Mouse (Mus musculus): Measurements from ENCODE around the gene St6galnac4. TPM values are rescaled to one million over a fixed set of nuclear protein-coding genes. Genes with fewer than 3 reads are reported as not detected.
A peak's percentile ranks its signal among the peaks of the same experiment; 100 is the strongest.

St6galnac4 gene
- polyA plus RNA-seq, 1 experiment from 2014 or later, result 15.9 TPM

DNA sequence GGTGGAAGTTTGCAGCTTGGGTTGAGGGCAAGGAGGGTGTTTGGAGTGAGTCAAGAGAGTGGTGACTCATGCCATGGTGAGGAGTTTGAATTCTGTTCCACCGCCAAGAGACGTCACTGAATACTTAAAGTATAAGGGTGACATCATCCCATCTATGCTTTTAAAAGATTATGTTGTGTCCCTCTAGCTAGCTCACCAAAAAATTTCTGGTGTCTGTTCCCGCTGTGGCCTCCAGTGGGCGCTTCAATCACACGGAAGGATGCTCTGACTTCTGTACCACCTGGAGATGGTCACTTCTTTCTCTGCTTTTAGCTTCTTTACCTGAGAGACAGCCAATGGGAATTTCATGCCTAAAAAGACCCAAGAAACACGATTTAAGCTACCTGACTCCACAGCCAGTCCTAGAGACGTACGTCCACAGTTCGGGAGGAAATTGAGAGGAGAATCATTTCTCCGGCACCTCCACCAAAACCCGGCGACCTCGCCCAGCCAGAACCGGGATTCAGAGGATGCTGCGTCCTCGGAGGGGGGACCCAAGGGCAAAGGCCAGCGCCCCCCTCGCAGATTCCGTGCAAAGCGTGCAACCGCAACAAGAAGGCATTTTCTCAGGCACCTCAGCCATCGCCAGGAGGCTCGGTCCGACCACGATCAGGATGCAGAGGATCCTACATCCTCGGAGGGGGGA is 11.9 kb upstream of the St6galnac4 start:
- peak; percentile 55 for DNase-seq (ENCODE audit: low spot score)
- Histone ChIP-seq H3K4me3 (peak overlapping the region; percentile 68), H3K9me3 (replicated peaks) (no peaks in the 10 kb centered on the region), H3K27me3 (ENCODE audit: low read depth, poor library complexity, severe bottlenecking) (peaks cover 43% of the 10 kb centered on the region), H3K36me3 (peaks cover 12% of the 10 kb centered on the region), H3K27ac (replicated peaks) (peak overlapping the region; percentile 50; the same call in 1 of the 2 replicates), H3K4me1 (peaks cover 35% of the 10 kb centered on the region)
- WGBS, result 2% methylated on average over 26 of the region's 26 CpGs

DNA sequence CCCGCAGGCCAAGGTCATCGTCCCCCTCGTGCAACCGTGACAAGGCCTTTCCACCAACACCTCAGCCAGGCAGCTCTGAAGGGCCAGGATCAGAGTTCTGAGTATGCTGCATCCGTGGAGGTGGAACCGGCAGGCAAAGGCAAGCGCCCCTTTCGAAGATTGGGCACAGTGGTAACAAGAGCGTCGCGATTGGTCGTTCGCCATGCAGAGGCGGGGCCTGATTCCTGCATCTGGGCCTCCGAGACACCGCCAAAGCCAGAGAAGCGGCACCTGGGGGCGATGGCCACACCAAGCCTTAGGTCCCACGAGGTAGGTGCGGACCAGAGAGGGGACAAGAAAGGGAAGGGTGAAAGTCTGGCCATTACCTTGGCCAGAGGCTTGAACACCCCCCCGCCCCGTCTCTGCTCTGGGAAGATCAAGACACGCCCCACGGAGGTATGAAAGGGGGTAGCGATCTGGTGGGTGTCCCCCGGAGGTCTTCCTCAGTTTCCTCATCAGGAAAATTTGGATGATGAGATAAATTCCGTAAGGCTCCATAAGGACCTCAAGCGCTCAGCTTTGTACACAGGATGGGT is 11.2 kb upstream of the St6galnac4 start, which contains the start of gene 9430097D07Rik:
TSS of gene 9430097D07Rik (minus strand) at position 99 of the 575 bp plus-strand sequence.
- DNase-seq (ENCODE audit: low spot score), result peak; percentile 75
- Histone ChIP-seq H3K4me1 (peaks cover 35% of the 10 kb centered on the region), H3K27me3 (ENCODE audit: low read depth, poor library complexity, severe bottlenecking) (peaks cover 49% of the 10 kb centered on the region), H3K36me3 (peaks cover 12% of the 10 kb centered on the region), H3K4me3 (peak within 1 kb of the TSS; percentile 68), H3K9me3 (replicated peaks) (no peaks in the 10 kb centered on the region), H3K27ac (replicated peaks) (peak within 1 kb of the TSS; percentile 50; the same call in 1 of the 2 replicates)
- WGBS, result 4% methylated on average over 28 of the region's 28 CpGs

DNA sequence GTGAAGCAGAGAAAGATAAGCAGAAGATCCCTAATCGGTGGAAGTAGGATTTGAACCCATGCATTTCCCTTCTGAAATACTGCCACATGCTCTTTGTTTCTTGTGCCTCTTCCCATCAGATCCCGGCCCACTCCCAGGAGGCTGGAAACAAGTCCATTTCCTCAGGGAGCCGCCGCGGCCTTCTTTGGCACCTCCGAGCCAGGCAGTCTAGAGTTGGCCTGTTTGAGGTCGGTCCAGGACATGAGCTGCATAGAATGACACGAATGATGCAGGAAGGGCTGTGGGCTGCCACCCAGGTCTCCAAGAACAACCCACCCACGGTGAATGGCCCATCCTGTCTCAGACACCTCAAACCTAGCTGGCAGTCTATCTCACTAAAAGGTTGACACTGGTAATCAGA is 10.4 kb upstream of the St6galnac4 start:
- Histone ChIP-seq H3K36me3 (peaks cover 12% of the 10 kb centered on the region), H3K9me3 (replicated peaks) (no peaks in the 10 kb centered on the region), H3K27ac (replicated peaks) (no peak overlapping the region), H3K4me1 (peaks cover 29% of the 10 kb centered on the region), H3K4me3 (no peak overlapping the region), H3K27me3 (ENCODE audit: low read depth, poor library complexity, severe bottlenecking) (peaks cover 52% of the 10 kb centered on the region)
- WGBS, result 88% methylated on average over 9 of the region's 9 CpGs
- no peak for DNase-seq (ENCODE audit: low spot score)

DNA sequence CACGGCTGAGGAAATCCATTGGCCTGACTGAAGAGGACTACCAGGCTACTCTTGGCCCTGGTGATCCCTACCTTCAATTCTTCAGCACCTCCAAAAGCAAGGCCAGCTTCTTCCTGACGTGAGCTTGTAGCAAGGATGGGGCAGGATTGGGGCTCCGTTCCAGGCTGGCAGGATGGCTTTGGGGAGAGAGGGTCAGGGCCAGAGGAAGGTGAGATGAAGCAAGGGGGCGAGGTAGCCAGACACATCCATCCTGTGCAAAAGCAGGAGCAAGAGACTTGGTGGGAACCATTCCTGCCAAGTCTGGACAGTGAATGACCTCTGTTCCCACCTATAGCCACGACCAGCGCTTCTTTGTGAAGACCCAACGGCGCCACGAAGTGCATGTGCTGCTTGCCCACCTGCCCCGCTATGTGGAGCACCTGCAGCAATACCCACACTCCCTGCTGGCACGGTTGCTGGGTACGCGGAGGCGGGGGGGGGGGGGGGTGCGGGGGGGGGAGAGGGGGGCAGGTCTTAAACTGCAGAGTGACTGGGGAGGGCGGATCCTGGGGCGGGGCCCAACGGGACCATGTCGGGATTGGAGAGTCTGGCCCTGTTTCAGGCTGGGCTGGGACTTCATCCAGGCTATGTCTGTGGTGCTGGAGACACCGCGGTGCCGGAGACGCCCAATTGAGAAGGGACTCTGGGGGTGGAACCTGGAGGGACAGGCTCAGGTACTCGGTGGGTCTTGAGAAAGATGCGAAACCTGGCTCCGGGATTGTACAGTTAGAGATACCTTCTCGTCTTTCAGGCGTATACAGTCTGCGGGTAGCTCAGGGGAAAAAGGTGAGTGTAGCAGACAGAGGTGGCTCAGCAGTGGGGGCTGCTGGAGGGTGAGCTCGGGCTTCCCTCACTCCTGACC is 8.5 kb upstream of the St6galnac4 start:
- WGBS, result 50% methylated on average over 23 of the region's 30 CpGs
- Histone ChIP-seq H3K9me3 (replicated peaks) (no peaks in the 10 kb centered on the region), H3K36me3 (peaks cover under 1% of the 10 kb centered on the region; the same call in 1 of the 2 replicates), H3K4me1 (peaks cover 22% of the 10 kb centered on the region), H3K27ac (replicated peaks) (no peak overlapping the region), H3K4me3 (no peak overlapping the region), H3K27me3 (ENCODE audit: low read depth, poor library complexity, severe bottlenecking) (peaks cover 66% of the 10 kb centered on the region)
- no peak for DNase-seq (ENCODE audit: low spot score)

DNA sequence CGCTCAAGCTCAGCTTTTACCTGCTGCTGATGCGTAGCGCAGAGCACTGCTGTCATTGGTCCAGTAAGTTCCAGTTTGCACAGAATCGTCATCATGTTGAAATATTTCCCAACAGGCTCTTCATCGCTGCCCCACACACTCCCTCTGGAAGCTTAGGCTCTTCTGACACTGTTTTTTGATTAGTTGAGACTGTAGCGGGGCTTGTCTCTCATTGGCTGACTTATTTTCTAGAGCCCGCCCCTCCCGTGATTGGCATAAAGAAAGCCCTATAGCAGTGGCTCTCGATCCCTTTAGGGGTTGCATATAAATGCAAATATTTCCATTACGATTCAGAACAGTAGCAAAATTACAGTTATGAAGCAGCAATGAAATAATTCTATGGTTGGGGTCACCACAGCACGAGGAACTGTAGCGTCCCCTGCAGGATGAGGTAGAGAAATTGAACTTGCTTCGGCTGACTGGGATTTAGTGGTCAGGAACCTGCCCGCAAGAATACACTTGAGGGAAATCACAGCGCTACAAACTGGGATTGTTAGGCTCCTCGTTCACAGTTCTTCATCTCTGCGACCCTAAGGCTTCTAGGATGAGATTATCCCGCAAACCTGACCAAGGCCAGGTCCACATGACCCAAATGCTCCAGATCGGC is 5.3 kb upstream of the St6galnac4 start:
- H3K4me1 ChIP-seq, result peaks cover 17% of the 10 kb centered on the region
- no peaks in the 10 kb centered on the region for H3K9me3 ChIP-seq (replicated peaks)
- peak; percentile 50 for DNase-seq (ENCODE audit: low spot score)
- WGBS, result 36% methylated on average over 19 of the region's 19 CpGs
- peaks cover 77% of the 10 kb centered on the region for H3K27me3 ChIP-seq (ENCODE audit: low read depth, poor library complexity, severe bottlenecking)
- peak overlapping the region; percentile 47 for H3K4me3 ChIP-seq
- H3K36me3 ChIP-seq, result no peaks in the 10 kb centered on the region
- H3K27ac ChIP-seq (replicated peaks), result no peak overlapping the region

DNA sequence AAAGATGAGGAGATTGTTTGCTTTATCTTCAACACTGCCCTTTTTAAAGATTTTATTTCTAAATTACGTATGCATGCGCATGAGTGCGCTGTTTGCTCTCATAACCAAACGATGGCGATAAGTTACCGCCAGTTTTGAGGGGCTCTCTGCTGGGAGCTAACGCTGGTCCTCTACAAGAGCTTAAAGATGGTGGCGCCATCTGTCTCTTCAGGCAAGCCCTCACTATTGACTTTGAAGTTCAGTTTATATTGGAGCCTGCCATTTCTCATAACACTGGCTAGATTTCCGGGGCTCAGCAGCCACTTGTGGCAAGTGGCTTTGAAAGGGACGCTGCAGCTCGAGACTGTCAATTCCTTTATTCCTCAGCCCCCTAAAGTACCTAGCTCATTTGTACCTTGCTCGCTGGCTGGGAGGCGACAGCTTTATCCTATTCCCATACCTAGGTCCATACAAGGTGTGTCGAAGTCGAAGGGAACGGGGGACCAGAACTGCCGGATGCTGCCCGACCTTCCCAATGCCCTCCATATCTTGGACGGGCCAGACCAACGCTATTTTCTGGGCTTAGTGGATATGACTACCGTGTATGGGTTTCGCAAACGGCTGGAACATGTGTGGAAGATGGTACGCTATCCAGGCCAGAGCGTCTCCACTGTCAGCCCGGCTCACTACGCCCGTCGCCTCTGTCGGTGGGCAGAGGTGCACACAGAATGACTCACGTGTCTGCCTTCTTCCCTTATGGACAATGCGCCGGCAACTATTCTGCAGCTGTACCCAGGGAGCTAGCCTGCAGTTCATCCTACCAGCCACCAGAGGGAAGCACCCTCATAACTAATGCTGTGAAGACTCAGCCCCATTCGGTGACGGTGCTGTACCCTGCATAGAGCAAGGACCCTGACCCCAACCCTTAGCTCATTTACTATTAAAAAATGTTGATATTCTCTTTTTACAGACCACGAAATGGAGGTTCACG is 3.8 kb upstream of the St6galnac4 start:
- 15% methylated on average over 37 of the region's 37 CpGs for WGBS
- Histone ChIP-seq H3K36me3 (no peaks in the 10 kb centered on the region), H3K27me3 (ENCODE audit: low read depth, poor library complexity, severe bottlenecking) (peaks cover 69% of the 10 kb centered on the region), H3K4me1 (peaks cover 33% of the 10 kb centered on the region), H3K27ac (replicated peaks) (peak overlapping the region; percentile 10), H3K4me3 (peak overlapping the region; percentile 39), H3K9me3 (replicated peaks) (no peaks in the 10 kb centered on the region)
- peak; percentile 84 for DNase-seq (ENCODE audit: low spot score)

DNA sequence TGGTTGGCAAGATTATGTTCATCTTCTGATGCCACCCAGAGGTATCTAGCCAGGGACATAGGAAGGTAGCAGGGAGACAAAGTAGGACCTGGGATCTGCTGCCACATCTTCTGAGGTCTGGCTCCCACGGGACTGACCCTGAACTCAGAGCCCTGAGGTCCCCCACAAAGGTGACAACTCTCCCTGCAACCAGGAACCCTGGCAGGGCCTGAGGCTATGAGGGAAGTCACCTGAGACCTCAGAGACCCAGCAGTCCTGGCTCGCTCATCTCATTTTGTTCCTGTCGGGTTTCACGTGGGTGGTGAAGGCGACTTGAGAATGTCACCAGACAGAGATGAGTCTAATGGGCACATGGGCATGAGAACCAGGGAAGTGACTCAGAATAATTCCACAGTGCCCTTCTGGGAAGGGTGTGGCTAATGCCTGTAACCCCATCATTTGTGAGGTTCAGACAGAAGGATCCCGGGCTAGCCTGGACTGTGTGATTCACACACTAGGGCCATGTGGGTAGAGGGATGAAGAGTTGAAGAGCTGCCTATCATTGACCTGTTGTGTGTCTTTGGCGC is 1.7 kb upstream of the St6galnac4 start:
- Histone ChIP-seq H3K4me1 (peaks cover 39% of the 10 kb centered on the region), H3K4me3 (no peak overlapping the region), H3K27ac (replicated peaks) (no peak overlapping the region), H3K36me3 (no peaks in the 10 kb centered on the region), H3K9me3 (replicated peaks) (no peaks in the 10 kb centered on the region), H3K27me3 (ENCODE audit: low read depth, poor library complexity, severe bottlenecking) (peaks cover 50% of the 10 kb centered on the region)
- 87% methylated on average over 7 of the region's 7 CpGs for WGBS
- DNase-seq (ENCODE audit: low spot score), result no peak

DNA sequence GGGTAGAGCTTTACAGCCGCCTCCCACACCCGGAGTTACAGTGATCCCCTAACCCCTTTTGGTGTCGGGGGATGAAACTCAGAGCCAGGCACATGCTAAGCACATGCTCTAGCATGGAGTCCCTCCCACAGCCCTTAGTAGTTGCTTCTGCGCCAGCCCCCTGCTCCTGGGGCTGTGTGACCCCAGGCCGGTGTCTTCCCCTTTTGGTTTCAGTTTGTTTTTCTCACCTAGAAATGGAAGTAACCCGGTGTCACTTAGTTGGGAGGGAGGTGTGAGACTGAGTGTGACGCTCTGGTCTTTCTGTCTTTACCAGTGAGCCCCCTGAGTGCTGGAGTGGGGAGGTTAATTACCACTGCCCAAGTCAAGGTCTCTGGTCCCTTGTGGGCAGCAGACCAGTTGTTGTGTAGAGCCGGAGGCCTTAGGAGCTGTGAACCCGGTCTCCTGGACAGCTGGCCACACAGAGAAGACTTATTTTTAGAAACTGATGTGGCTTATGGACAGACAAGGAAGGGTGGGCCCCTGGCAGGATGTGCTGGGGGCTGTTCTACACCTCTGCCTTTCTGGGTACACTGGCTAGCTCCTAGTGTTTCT is 931 bp downstream of the St6galnac4 start:
- H3K36me3 ChIP-seq, result no peaks in the 10 kb centered on the region
- peak overlapping the region; percentile 60 for H3K4me3 ChIP-seq
- peaks cover 32% of the 10 kb centered on the region for H3K27me3 ChIP-seq (ENCODE audit: low read depth, poor library complexity, severe bottlenecking)
- no peak overlapping the region for H3K27ac ChIP-seq (replicated peaks)
- 49% methylated on average over 9 of the region's 9 CpGs for WGBS
- H3K9me3 ChIP-seq (replicated peaks), result no peaks in the 10 kb centered on the region
- peaks cover 39% of the 10 kb centered on the region for H3K4me1 ChIP-seq
- DNase-seq (ENCODE audit: low spot score), result no peak

DNA sequence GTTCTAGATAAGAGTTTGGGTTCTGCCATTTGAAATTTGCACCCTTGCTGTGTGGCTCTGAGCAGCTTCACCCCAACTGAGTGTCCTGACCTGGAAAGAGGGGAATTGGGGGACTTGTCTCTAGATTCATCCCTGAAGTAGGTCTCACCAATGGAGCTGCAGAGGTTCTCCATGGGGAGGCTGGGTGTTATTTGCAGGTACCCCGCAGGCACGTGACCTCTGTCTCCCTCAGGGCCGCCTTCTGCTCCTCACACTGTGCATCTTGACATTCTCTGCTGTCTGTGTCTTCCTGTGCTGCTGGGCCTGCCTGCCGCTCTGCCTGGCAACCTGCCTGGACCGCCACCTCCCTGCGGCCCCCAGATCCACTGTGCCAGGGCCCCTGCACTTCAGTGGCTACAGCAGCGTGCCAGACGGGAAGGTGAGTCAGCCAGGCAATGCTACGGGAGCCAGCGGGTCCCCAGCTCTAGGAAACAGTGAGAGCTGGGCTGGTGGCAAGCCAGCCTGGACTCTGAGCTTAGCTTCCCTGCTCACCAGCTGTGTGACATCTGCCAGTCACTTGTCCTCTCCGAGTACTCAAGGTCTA is 2.4 kb downstream of the St6galnac4 start:
- Histone ChIP-seq H3K9me3 (replicated peaks) (no peaks in the 10 kb centered on the region), H3K36me3 (peaks cover 3% of the 10 kb centered on the region; the same call in 1 of the 2 replicates), H3K27ac (replicated peaks) (no peak overlapping the region), H3K27me3 (ENCODE audit: low read depth, poor library complexity, severe bottlenecking) (peaks cover 21% of the 10 kb centered on the region; the same call in 1 of the 2 replicates), H3K4me1 (peaks cover 28% of the 10 kb centered on the region), H3K4me3 (no peak overlapping the region)
- DNase-seq (ENCODE audit: low spot score), result no peak
- 76% methylated on average over 11 of the region's 11 CpGs for WGBS

DNA sequence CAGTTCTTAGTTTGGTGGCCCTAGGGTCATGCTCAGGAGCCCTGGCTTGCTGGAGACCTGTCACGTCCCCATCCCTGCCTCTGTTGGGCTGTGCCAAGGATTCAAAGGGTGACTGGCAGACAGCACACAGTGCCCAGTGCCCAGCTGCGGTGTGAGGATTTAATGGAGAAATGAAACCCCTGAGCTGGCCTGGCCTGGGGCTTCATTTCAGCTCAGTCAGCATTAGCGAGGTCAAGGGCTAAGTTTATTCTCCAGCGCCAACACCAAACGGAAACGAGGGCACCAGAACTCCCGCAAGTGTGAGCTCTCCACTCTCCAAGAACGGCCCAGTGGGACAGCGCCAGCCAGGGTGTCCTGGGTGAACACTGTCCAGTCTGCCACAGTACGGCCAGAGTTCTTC is 3.3 kb downstream of the St6galnac4 start:
- 84% methylated on average over 10 of the region's 10 CpGs for WGBS
- no peak overlapping the region for H3K4me3 ChIP-seq
- no peak for DNase-seq (ENCODE audit: low spot score)
- peaks cover 3% of the 10 kb centered on the region; the same call in 1 of the 2 replicates for H3K36me3 ChIP-seq
- H3K9me3 ChIP-seq (replicated peaks), result no peaks in the 10 kb centered on the region
- peaks cover 28% of the 10 kb centered on the region for H3K4me1 ChIP-seq
- peaks cover 15% of the 10 kb centered on the region; the same call in 1 of the 2 replicates for H3K27me3 ChIP-seq (ENCODE audit: low read depth, poor library complexity, severe bottlenecking)
- H3K27ac ChIP-seq (replicated peaks), result no peak overlapping the region

Measured in midbrain, embryonic 10.5 days (tissue).